Mouse (Mus musculus) hindbrain, embryonic 11.5 days (tissue): ENCODE results near the gene Tnfrsf1b. TPM values are rescaled to one million over a fixed set of nuclear protein-coding genes. Genes with fewer than 3 reads are reported as not detected.

Experiments used
- polyA plus RNA-seq: library from polyadenylated mRNA; unstranded; fragments of >200 nt; fragmentation: Nextera tagmentation; extraction: Ambion mirVana; gene quantifications from 2 replicates; pipeline ENCODE4 v1.2.1, GENCODE M21; 2014

Gene Tnfrsf1b
- polyA plus RNA-seq, 1 experiment from 2014 or later, result 1.6 TPM

Other genes starting within 250 kb of the Tnfrsf1b start
- gene Vps13d, start 51.9 kb downstream of the Tnfrsf1b start, polyA plus RNA-seq, result 10.6 and 15.2 TPM in 2 replicates
- 0.18 and 0.32 TPM in 2 replicates for gene Tnfrsf8, start 68.3 kb upstream of the Tnfrsf1b start, polyA plus RNA-seq